Mouse (Mus musculus) right cerebral cortex, postnatal 36 days (tissue): ENCODE data around the gene Gm17334.

Experiments used
- DNase-seq, 2 experiments: peaks; one replicate each; pipeline ENCODE4 v3.0.0; 2022; ENCODE audit warnings: low spot score in 2 of 2, mixed read lengths in 1 of 2

Gm17334 gene

GRCm38 (mm10) chr11:53773087-53773486, at the start of gene Gm17334:
Gene Gm17334 (minus strand): TSS chr11:53773187.
- DNase-seq: no peak

- DNase-seq: no peak
These were observed 49.0 kb upstream of the Gm17334 start for GRCm38 (mm10) chr11:53821945-53822338.

- DNase-seq: no peak
These were observed 48.4 kb upstream of the Gm17334 start for GRCm38 (mm10) chr11:53821230-53821944.

- no peak for DNase-seq
These were observed 47.7 kb upstream of the Gm17334 start for GRCm38 (mm10) chr11:53820516-53821170.

GRCm38 (mm10) chr11:53819511-53819910, 46.5 kb upstream of the Gm17334 start:
- DNase-seq: no peak

GRCm38 (mm10) chr11:53818794-53819193, 45.8 kb upstream of the Gm17334 start:
- no peak for DNase-seq

- no peak for DNase-seq
These were observed 43.9 kb upstream of the Gm17334 start for GRCm38 (mm10) chr11:53816841-53817375.

DNA sequence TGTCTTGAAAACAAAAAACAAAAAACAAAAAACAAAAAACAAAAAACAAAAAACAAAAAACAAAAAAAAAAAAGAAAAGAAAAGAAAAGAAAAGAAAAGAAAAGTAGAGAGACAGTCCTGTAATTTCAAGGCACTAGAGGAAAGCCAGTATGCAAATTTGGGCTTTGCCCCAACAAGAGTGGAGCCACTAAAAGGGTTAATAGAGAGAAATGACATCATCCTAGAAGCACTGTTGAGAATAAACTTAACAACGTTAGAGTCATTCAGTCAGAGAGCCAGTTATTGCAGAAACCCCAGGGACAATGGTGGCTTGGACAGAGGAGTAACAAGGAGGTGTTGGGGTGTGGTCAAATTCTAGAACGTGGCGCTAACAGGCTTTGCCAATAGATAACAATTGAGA, 41.8 kb upstream of the Gm17334 start:
- DNase-seq: no peak

DNA sequence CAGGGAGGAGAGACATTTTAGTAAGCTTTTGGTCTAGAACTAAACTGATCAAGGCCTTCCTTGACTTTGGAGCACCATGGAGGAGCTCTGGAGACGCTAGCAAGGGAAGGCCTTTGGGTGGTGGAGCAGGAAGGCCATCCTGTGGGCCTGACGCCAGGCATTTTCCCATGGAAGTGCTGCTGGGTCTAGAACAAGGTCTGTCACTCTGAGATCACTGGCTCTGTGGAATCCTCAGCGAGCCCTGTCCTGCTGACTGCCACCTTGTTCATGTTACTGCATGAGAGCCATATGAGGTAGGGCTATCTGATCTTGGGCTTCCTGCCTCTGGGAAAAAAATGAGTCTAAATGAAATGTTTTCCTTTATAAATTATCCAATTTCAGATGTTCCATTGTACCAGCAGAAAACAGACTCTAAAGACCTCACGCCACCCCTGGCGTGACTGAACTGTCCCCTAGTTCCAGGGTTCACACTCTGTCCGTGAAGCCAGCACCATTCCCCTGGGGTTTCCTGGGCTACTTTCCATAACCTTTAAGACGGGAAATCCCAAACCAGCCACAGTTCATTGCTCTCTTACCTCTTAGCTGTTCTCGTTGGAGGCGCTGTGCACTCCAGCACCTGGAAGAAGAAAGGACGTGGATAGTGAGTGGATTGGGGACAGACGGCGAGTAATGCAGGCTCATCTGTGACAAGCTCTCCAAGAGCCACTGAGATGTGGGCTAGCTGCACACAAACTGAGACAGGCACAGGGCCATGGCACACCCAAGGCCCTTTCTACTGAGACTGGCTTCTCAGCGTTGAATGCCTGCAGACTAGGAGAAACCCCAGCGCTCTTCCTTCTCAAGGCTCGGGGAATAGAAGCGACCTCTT, 40.2 kb upstream of the Gm17334 start:
- DNase-seq: no peak

- DNase-seq: no peak
These were observed 38.3 kb upstream of the Gm17334 start for GRCm38 (mm10) chr11:53811312-53811711.

DNA sequence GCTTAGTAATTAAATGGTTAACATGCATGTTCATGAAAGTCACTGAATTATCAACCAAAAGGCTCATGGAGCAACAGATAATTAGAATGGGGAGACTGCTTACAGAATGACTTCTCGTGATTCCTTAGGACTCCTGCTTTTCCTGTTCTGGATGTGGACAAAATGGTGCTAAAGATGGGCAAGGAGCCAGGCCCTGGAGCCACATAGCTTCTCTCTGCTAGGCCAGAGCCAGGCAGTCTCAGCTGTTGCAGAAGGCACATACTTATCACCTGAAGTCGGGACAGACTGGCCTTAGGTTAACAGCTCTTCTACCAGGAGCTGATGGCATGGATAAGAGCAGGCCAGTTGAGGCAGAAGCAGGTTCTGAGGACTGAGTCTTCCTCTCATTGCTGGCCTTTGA, 37.8 kb upstream of the Gm17334 start:
- no peak for DNase-seq

DNA sequence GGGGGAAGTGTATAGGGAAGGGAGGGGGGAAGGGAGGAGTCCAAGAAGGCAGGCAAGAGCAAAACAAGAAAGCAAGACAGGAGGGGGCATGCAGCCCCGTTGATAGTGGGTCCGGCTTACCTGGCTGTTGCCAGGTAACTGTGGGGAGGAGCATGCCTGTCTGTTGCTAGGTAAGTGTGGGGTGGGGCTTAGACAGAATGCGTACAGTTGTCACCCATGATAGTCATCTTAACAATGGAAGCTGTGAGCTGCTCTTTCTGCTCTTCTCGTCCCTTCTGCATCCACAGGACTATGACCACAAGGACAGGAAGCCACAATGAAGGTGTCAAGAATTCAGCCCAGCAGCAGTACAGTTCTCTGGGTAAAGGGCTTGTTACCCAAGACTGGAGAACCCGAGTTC, 37.2 kb upstream of the Gm17334 start:
- DNase-seq: no peak

DNA sequence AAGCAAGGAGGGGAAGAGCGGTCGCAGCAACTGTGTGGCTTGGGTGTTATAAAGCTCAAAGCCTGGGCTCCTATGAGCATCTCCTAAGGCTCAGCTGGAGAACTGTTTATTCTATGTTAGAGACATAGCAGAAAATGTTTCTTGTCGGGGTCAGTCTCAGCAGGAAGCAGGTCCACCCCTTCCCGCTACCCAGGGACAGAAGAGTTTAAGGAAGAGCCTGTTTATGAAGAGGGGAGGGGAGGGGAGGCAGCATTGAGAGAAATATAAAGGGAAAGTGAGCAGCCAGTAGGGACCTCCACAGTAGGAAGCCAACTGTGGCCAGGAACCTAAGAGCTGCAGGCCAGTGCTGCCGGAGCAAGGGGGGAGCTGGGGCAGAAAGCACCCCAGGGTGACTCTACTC, 36.4 kb upstream of the Gm17334 start:
- no peak for DNase-seq

DNA sequence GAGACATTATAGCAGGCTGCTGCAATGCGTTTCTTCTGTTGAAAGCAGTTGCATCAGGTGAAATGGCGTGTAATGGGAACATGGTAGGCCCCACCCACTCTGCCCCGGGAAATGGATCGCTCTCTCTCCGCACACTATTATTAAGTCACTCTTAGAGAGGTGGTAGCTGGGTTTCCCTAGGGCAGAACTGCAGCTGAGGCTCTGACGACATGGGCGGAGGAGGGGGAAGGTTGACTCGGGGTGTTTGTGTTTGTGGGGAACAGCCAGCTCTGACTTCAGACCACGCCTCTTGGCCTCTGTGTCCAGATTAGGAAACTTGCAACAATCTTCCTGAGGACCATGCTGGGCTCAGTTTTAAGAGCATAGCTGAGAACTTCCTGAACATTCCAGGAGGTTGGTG, 32.8 kb upstream of the Gm17334 start:
- no peak for DNase-seq

DNA sequence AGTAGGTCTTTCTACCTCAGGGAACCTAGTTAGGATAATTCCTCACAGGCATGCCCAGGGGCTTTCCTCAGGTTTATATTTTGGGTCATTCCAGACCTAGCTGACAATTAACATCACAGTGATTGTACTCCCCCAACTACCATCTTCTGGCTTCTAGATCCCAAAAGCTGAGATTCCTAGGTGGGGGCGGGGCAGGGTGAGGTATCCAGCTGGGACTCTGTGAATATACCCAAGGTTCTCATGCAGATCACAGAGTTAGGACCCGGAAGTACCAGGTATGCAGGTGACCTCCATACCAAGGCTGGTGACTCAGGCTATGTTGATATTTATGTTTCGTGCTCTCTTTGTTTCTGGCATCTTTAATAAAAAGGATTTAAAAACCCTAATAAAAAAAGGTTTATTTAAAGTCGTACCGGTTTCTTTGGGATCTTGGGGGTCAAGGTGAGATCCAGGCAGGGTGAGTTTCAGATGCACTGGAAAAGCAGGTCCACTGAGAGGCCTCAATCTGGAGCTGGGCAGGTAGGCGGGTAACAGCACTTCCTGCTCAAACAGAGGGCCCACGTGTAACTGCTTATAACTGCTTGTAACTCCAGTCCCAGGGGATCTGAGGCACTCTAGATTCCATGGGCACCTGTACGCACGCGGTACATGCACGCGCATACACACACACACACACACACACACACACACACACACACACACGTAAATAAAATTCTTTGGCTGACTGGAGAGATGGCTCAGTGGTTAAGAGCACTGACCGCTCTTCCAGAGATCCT, 31.8 kb upstream of the Gm17334 start:
- DNase-seq: no peak

DNA sequence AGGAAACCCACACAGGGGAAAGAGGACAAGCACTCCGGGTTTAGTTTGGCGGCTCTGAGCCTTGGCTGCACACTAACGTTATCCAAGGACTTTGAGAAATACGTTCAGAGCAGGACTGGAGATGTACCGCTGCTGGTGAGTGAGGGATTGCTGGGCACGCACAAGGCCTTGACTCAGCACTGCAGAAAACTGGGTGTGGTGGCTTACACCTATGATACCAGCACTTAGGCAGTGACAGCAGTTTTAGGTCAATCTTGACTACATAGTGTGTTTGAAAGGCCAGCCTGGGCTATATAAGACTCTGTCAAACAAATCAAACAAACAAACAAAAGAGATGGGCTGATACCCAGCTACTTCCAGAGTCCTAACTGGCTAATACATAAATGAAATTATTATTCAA, 30.5 kb upstream of the Gm17334 start:
- DNase-seq: no peak

DNA sequence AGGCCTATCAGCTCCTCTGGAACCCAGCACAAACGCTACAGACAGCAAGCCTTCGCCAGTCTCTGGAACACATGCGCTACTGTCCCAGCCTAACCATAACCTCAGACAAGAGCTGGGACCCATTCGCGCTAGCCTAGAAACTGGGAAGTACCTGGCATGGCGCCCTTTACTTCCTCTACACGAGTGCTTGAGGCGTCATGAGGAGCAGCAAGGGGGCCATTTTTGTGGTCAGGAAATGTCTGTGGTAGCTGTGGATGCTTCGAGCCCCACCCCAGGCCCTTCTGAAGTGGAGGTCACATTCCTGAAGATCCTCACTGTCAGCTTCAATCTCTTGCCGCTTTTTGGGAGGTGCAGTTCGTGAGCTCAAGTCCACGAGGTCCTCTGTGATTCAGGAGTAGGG, 30.1 kb upstream of the Gm17334 start:
- DNase-seq: no peak

DNA sequence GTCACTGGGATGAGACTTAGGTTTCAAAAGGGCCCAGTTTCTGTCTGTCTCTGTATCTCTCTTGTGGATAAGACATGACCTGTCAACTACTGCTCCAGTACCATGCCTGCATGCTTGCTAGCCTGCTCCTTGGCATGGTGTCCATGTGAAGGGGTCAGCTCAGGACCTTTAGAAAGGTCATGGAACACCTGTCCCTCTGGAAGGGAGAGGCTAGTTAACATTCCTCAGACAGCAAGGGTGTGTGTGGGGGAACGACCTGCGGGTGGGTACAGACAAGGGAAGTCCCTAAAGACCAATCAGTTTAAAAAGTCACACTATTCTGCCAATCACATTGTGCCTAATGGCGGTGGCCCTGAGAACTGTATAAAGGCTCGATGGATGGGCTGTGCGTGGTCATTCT, 28.0 kb upstream of the Gm17334 start:
- DNase-seq: no peak

DNA sequence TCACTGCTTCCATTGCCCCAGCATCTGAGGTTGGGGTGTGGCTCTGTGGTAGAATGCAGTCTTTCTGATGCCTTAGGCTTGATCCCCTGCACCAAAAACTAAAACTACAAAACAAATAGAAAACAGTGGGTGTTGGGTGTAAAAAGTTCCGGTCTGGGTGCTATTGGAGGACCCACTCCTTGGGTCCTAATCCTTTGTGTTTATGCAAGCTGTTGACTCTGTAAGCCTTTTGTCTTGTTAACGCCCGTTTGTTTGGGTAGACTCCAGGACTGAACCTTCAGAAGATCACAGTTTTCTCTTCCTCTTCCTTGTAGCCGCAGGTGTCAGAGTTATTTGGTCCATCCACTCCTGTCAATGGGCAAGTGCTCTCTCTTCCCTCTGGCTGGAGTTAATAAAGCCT, 27.0 kb upstream of the Gm17334 start:
- DNase-seq: no peak

DNA sequence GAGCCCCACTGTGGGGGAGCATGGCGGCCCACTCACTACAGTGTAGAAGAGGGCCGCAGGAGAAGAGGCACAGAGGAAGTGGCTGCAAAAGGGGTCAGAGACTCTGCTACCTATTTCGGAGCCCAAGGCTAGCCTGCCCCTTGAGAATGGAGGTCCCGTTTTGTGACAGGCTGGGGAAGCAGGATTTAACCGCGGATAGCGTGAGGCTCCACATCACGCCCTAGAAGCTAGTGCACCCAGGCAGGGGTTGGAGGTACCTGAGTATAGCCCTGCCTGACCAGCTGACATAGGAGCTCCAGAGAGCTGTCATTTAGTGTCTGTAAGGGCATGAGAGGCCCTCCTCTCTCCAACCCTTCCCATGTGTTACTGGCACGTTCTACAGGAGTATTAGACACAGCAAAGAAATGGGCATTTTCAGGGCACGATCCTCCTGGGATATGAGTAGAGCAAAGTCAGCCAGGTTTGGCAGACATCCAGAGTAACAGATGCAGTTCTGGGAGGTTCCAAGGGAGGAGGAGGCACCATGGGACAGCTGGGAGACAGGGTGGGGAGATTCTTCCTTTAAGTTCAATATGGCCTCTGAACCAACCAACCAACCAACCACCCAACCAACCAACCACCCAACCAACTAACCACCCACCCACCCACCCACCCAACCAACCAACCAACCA, 25.2 kb upstream of the Gm17334 start:
- DNase-seq: no peak

GRCm38 (mm10) chr11:53797386-53797920, 24.5 kb upstream of the Gm17334 start:
- DNase-seq: no peak
